Mouse (Mus musculus): ENCODE results near the gene Pop4.
"Not testable (repeated sequence)": the region's sequence is repeated elsewhere in the genome, so short reads cannot be mapped to it uniquely, and the experiment has no call there.

Pop4 gene

DNA sequence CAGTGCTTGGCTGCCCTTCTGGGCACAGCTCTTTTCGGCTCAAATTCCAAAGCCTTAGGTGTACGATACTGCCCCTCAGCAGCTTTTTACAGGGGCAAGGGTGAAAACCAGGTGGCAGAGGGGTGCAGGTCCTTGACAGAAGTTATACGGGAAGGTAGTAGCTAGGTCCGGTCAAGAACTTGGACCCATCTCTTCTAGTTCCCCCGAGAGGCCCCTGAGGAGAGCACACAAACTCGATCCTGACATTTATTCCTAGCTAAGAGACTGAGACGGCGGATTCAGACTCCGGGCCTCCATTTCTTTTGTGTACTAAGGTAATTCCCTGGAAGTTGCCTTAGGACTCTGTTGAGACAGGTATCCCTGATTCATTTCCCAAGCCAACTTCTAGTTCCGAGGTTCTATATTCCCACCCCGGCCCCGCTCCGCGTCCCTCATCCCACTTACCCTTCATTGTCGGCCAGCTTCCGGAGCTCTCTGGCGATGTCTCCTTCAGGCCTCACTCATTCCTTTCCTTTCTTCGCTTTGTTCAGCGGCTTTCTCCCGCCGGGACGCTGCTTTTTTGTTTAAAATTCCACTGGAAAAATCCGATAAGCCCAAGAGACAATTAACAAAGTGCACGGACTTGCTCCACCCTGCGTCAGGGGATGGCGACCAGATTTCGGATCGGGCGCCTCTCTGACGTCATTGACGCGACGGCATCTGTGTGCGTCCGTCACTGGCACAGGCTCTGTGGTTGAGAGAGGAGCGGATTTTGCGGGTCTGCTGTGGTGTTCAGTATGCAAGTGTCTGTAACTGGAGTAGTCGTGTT lies at the start of gene Pop4:
Gene Pop4, minus strand, starts transcription at position 721 of the 808 bp plus-strand sequence.
- DNase-seq (ENCODE audit: low read depth, low spot score): peak; percentile 91

DNA sequence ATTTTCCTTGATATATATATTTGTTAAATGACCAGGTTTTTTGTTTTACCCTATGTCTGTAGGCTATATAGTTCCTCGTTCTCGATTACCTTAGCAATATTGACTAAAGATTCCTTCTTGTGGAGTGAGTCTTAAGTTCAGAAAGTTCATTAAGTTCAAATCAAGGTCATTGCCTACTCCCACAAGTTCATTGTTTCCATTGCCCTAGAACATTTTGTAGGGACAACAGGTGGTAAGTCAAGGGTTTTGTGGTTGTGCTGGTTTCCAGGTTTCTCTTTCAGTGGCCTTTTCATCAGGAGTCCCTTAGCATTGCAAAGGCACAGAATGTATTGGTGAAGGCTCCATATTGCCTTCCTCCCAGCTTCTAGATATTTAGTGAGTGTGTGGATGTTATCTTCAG lies 49.4 kb upstream of the Pop4 start:
- DNase-seq (ENCODE audit: low read depth, low spot score): no peak

DNA sequence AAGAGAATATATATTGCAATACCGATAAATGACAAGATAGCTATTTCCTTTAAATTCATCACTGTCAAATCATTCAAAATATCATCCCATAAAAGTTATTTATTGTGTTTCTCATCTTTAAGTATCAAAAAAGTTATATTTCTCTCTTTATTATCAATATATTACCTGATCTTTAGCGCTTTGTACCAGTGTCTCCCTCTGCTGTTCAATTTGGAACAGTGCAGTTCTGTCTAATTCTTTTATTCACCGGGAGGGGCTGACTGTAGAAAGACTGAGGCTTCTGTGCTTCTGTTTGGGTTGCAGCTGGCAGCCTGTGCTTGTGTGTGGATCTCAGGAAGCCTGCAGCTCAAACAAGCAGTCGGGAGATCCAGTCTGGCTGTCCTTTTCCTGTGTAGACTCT lies 11.0 kb upstream of the Pop4 start:
- DNase-seq (ENCODE audit: low read depth, low spot score): not testable (repeated sequence)

DNA sequence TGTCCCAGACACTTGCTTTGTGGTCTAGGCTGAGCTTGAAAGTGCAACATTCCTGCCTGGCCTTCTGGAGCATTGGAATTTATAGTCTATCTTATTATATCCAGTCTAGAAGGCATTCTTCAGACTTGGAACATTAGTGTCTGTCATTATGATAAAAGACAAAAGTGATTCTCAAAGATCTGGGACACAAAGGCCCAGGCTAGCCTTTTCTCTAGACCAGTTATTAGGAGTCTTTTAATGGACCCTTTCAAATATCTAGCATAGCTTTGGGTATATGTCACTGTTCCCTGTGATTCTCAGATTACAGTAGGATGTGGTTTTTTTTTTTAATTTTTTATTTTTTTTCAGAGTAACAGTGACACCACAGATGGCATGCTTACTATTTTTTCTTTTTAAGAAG lies 1.3 kb upstream of the Pop4 start:
- no peak for DNase-seq (ENCODE audit: low read depth, low spot score)

DNA sequence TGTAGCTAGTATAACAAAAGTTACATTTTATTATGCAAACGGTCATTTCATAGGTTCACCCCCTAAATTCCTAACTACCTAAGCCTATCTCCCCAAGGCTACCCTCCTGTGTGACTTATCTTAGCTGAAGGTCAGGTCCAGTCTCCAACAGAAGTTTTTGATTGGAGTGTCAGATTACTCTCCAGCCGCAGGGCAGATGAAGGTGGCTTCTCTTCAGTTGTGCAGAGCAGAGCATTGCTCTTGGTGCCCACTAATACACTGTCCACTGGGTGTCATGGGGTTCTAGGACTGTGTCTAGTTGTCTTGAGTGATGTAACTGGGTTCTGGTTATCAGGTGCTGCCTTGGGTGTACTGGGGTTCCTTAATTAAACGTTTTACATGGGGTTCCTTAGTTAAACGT lies 636 bp upstream of the Pop4 start:
- DNase-seq (ENCODE audit: low read depth, low spot score): no peak

DNA sequence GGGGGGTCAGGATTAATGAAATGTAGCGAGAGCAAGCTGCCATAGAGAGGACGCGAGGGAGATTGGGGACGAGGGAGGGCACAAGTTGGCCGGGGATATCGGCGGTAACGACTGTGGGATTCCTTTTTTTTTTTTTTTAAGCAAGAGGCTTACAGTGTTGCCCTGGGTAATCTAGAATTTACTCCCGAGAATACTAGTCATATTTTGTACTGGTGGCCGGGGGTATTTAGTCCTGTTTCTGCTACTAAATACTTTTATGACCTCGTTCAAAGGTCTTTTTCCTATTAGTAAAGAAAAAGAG lies 238 bp upstream of the Pop4 start:
- DNase-seq (ENCODE audit: low read depth, low spot score): no peak

DNA sequence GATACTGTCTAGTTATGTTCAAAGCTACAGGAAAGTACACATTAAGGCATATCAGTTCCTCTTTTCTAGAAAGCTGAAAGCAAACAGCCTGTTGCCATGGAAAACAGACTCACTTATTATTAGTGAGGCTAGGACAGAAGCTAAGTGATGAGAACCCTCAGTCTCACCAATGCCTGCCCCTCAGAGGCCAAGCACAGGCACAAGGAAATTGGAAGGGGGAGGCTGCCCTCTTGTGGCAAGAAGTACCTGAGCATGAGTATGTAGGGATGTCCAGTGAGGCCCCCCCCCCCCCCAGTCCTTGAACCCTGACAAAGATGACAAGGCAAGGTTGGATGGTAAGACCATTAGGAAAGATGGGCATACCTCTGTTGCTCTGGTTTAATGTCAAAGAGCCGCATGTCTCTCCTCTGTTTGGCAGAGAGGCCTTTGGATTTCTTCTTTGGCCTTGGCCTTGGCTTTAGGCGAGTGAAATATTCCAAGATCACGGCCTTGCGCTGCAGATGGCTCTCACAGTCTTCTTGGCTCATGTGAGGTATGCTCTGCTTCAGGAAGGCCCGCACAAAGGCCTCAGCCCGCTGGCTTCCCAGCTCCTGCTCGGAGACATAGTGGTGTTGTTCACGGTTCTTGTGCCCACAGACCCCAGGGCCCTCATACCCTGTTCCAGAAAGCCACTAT lies 4.1 kb downstream of the Pop4 start:
- DNase-seq (ENCODE audit: low read depth, low spot score): peak; percentile 53

DNA sequence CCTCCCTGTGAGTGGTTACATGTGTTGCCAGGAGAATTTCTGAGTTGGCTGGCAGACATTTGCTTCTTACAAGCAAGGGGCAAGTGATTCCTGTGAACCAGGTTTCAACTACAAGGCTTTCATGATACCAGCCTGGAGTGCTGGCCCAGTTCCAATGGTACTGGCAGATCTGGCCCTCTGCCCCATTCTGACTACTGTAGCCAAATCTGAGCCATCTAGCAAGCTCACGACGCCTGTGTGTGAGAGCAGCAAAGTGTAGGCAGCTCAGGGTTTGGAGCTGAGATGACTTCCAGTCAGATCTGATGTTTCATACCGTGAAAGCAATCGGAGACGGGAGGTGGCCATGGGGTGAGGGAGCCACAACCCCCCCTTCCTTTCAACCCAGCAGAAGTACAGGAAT lies 8.8 kb downstream of the Pop4 start:
- DNase-seq (ENCODE audit: low read depth, low spot score): no peak

DNA sequence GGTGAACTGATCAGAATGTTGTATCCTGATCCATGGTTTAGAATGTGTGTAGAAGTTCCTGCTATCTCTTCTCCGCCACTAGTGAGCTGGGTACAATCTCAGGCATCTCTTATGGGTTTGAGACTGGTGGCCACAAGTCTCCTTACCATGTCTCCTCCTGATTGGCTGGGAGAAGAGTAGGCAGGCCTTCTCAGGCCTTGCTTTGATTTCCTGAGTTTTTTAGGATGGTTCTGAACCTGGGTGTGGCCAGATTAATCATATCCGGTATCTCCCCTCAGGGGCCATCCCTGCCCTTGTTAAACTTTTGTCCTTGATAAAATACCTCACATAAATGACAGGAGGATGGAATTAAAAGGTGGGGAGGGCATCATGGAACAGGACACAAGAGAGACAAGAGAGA lies 11.6 kb downstream of the Pop4 start:
- no peak for DNase-seq (ENCODE audit: low read depth, low spot score)

DNA sequence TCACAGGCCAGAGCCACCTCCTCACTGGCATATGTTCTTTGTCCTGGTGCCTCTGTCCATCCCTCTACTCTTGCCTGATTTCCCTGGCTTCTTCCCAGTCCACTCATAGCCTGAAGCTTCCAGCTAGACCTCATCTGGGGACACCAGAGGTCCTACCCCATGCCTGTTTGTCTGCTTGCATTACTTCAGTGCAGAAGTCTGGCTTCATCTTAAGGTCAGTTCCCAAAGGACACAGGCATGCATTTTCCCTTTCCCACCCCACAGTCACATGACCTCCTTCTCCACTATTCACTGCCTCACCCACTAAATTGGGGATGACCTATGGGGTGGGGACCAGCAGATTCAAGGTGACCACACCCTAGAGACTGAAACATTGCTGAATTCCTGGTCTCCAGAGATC lies 17.8 kb downstream of the Pop4 start:
- no peak for DNase-seq (ENCODE audit: low read depth, low spot score)

DNA sequence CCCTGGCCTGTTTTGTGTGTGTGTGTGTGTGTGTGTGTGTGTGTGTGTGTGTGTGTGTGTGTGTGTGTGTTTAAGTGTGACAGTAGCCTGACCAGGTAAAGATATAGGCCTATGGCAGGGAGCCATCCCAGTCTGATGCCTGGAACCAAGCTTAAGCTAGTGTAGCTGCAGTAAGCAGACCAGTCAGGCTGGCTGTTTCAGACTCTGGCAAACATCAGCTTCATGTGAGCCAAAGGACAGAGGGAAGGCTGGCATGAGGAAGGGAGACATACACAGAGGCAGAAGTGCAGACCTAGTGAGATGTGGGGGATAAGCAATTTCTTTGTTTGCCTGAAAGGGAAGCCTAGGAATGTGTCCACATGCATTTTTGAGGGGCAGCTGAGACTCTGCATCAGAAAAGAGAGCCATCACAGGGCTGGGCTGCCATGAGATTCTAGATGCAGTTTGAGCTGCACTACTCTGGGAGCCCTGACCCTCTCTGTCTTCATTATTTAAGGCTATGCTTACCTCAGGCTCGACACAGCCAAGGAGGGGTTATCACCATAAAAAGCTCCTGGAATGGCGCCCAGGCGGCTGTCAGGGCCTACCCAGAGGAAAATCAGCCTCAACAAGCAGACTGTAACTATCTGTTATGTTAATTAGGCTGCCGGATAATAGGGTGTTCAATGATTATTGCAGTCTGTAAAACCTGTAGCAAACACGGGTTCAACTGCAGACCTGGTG lies 19.6 kb downstream of the Pop4 start:
- no peak for DNase-seq (ENCODE audit: low read depth, low spot score)

DNA sequence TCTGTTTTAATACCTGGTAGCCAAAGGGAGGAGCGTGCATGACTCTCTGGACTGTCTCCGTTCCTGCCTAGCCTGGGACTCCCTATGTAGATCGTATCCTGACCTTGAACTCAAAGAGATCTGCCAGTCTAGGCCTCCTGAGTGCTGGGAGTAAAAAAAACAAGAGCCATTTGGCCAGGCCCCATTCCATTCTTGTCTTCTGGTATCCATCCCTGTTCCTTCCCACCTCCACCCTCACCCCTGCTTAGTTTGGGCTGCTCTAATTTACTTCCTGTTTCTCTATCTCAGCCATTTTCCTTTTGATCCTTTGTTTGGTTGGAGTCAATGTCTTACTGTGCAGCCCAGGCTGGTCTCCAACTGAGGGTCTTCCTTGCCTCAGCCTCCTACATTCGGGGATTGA lies 28.8 kb downstream of the Pop4 start:
- DNase-seq (ENCODE audit: low read depth, low spot score): no peak

DNA sequence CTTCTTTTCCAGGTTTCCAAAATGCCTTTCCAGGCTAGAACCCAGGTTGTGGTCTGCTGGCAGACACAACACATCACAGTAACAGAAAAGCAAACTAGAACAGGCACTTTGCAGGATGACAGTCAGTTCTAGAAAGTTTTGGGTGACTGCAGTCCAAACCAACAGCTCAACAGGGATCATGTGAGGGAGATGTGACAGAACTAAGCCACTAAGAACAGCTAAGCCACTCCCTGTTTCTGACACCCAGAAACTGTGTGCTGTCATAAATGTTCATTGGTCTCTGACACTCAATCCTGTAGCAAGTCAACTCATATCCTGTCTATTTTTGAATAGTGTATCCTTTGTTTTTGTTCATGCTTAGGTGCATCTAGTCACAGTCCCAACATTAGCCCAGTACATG lies 34.1 kb downstream of the Pop4 start:
- DNase-seq (ENCODE audit: low read depth, low spot score): no peak

DNA sequence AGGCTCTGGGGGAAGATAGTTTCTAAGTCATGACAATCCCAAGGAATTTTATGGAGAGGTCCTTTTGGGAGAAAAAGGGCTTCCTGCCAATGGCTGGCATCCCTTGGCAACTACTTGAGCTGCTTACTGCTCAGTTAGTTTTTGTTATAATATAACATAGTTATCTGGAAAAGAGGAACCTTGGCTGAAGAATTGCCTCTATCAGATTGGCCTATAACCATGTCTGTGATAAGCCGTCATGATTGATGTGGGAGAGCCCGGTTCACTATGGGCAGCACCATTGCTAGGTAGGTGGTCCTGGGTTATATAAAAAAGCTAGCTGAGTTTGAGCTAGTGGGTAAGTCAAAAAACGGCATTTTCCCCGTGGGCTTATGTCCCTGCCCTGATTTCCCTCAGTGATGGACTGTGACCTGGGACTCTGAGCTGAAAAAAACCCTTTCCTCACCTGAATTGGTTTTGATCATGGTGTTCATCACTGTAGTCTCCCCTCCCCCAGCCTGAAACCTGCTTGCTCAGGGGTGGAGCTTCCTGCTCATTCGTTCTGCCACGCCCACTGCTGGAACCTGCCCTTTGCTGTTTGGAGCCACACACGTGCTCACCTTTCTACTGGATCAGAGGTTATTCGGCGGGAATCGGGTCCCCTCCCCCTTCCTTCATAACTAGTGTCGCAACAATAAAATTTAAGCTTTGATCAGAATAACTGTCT lies 34.7 kb downstream of the Pop4 start:
- no peak for DNase-seq (ENCODE audit: low read depth, low spot score)

DNA sequence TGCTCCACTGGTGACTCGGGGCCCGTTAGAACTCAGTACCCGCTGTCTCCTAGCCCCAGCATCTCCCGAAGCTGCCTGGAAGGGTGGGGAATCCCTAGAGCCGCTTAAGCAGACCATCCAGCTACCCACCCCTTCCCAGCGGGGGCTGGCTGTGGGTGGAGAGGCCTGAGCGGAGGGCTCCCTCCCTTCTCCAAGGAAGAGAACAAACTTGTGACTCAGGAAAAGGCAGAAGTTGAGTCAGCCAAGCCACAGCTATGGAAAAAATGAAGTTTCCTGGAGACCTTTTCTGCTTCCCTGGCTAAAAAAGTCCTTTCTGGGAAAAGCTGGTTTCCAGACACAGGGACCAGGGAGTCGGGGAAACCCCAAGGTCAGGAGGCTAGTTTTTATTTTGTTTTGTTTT lies 40.9 kb downstream of the Pop4 start:
- no peak for DNase-seq (ENCODE audit: low read depth, low spot score)

DNA sequence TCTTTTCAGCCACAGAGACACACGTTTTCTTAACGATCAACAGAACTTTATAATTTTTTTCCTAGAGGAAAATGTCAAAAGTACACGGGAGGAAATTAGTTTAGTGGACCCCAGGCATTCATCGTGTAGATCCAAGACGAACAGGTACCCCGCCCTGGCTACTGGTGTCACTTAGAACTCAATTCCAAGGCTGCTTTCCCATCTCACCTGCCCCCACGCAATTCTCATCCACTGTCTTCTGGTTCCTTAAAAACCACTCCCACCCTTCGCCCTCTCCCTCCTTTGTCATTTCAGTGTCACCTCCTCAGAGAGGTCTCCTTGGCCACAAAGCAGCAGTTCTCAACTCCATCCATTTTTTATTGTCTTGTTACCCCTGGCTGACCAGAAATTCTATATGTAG lies 42.9 kb downstream of the Pop4 start:
- DNase-seq (ENCODE audit: low read depth, low spot score): no peak

DNA sequence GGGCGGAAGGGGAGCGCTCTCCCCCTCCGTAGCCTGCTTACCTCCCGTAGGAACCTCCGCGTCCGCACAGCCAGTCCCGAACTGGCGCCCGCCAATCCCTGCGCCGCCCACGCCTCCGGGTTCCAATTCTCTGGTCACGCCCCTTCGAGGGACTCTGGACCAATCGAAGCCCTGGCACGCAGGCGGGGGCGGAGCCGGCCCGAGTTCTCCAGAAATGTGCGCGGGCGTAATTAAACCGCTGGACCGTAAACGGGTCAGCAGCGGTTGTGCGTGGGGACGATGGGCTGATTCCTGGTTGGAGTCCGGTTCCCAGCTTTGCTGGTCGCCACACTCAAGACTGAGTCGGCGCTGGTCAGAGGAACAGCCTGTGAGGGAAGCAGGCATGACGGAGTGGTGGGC lies 43.3 kb downstream of the Pop4 start, which contains the start of gene Plekhf1:
Gene Plekhf1, minus strand, starts transcription at position 117 of the 399 bp plus-strand sequence.
- DNase-seq (ENCODE audit: low read depth, low spot score): peak; percentile 85

DNA sequence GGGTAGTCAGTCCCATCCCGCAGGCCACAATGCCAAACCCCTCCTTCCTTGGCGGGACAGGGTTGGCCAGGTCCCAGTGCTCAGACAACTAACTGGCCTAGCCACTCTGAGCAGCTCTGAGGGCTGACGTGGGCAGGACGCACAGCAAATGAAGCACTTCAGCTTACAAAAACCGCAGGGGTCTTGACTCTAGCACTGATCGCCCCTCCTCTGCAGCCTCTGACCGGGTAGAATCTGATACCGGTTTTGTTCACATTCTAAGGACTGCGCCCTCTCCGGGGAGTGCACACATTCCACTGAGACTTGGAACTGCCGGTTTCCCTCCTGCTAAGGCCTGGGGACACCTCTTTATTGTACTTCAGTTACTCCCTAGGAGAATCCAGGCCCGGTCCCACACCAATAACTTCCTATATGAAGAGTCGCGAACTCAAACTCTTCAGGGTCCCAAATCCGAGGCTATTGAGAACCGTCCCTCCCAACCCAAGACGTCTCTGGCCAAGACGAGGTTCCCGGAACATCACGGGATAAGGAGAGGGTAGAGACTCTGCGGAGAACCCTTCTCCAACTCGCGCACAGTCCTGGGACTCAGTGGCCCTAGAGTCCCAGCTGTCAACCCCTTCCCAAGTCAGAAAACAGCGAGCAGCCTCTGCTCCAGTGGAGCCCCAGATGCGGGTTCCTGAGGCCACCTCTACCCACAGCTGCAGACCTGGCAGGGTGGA lies 43.9 kb downstream of the Pop4 start:
- DNase-seq (ENCODE audit: low read depth, low spot score): no peak

DNA sequence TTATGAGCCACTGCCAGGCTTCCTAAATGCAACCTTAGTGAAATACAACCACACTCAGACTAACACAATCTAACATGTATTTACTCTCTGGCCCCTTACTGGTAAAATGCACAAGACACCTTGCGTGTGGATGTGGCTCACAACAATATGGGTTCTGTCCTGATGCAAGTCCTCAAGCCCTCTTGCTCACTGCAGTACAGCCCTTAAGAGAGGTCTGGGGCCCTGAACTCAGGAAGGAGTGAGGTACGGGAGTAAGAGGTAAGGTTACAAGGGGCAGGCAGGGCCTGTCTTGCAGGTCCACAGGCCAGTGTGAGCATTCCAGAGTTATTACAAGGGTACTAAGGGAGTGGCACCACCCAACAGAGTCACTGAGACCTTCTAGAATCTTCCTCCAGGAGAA lies 45.0 kb downstream of the Pop4 start:
- DNase-seq (ENCODE audit: low read depth, low spot score): no peak

DNA sequence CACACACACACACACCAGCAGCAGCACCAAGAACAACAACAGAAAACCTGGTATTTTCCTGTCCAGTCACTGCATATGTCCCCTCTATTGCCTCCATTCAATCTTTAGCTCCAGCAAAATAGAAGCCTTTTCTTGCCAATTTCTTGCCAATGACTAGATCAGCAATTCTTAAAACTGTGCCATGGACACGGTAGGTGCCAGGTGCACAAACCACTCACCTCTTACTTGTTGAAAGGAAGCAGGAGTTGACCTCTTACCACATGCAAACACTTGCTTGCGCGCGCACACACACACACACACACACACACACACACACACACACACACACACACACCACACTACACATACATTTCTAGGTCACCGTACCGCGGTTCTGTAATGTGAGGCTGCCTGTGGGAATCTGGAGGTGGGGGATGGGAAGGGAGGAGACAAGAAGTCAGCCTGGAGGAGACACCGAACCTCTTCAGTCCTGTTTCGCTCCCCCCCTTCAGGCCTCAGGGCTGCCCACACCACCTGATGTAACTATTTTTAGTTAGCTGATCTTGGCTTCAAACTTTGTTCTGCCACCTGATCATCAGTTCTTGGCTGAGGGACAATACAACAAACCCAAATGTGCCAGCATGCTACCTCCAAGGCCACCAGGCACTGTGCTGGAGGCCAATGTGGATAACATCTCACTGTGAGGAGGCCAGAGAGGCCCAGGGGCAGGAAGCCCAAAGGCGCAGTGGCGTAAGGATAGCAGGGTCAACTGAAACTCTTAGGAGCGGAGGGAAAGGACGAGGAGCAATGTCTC lies 46.5 kb downstream of the Pop4 start:
- DNase-seq (ENCODE audit: low read depth, low spot score): no peak

DNA sequence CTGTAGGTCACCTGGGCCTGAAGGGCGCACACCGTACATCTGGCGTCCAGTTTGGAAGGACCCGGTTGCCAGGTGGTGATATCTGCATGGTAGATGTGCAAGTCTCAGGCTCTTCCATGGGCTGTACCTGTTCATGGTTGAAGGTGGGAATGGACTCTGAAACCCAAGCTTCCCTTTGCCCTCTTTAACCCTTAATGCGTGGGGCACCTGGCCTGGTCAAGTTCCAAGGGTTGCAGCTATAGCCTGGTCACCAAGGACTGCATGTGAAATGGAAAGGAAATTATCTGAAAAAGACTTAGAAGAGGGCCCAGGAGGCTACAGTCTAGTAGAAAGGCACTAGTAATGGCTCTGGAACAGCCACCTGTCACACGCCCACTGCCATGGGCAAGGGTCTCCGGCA lies 50.4 kb downstream of the Pop4 start:
- no peak for DNase-seq (ENCODE audit: low read depth, low spot score)
